Mouse (Mus musculus): Measurements from ENCODE around the gene E4f1.

DNA sequence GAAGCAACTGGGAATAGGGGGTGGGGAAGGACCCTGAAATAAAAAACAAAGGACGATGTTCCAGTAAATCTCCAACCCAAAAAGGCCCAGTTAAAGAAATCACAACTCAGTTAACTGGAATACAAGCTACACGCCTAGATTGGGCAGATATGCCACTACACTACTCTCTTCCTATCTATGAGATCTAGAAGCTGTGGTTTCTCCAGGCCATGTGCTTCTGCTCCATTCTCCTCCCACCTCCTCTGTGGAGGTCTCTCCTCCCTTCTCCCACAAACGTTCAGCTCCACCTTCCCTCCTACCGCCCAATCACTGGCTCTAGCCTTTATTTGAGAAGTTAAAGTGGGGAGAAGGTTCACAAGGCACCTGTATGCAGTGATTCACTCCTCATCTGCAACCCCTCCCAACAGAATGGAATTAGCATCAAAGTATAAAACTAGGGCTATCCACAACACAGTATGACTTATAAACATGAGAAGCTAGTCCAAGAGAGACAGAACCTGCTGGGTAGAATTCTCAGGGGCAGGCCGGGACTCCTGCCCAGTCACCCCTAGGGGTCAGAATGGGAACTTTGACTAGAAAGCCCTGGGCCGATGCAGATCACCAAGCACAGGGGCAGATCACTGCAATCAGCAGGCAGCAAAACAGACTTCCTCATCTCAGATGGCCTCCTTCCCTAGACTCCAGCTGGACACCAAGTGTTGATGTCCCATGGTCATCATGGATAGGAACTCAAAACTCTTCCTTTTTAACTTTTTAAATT, 6.6 kb downstream of the E4f1 start:
- TF ChIP-seq GATA1 (IDR thresholded peaks at IDR 0.05; ENCODE audit: borderline replicate concordance, low read length) (no peak), FLI1 (IDR thresholded peaks at IDR 0.05; ENCODE audit: low read length) (no peak)
